In genomic region chr14:50758416-50759085, GRCm38 (mm10) we compare ENCODE assay signal across 21 mouse cellular contexts. TPM values are rescaled to one million over a fixed set of nuclear protein-coding genes. Genes with fewer than 3 reads are reported as not detected.
A peak's percentile ranks its signal among the peaks of the same experiment; 100 is the strongest.
DNase-seq lines count a peak whose midpoint lies in the region; ATAC-seq lines count a peak whose summit lies in the region.
"Had no signal": no experiment of that assay in that cellular context is flagged by ENCODE, and none has a peak within 500 bp of the region (broad histone marks: within the 10 kb centered on the region; RNA-seq: fewer than 3 reads in every experiment).

No protein-coding gene starts in this region.

- peak; percentile 79; the same call in 1 of the 2 replicates for ATAC-seq in embryonic facial prominence, embryonic 14.5 days (ENCODE audit: low read depth)
- ATAC-seq: forebrain, embryonic 16.5 days had no signal

- no peaks in the 10 kb centered on the region for H3K4me1 ChIP-seq in embryonic facial prominence, embryonic 14.5 days (ENCODE audit: control insufficient read depth, insufficient read depth, low read length)
- no peaks in the 10 kb centered on the region for H3K4me1 ChIP-seq in embryonic facial prominence, embryonic 10.5 days
- H3K4me1 ChIP-seq: heart, embryonic 13.5 days; limb, embryonic 10.5 days had no signal

- 76% methylated on average over 5 of the region's 5 CpGs for WGBS in embryonic facial prominence, embryonic 14.5 days
- 84% methylated on average over 5 of the region's 5 CpGs for WGBS in embryonic facial prominence, embryonic 10.5 days

- no peaks in the 10 kb centered on the region for H3K27me3 ChIP-seq in embryonic facial prominence, embryonic 14.5 days (replicated peaks; ENCODE audit: control insufficient read depth, insufficient read depth, low read length)
- no peaks in the 10 kb centered on the region for H3K27me3 ChIP-seq in embryonic facial prominence, embryonic 10.5 days (replicated peaks; ENCODE audit: low read depth, poor library complexity, severe bottlenecking)
- H3K27me3 ChIP-seq: heart, embryonic 13.5 days had no signal

- no peaks in the 10 kb centered on the region for H3K9me3 ChIP-seq in embryonic facial prominence, embryonic 14.5 days (ENCODE audit: control insufficient read depth, low read length)
- no peaks in the 10 kb centered on the region for H3K9me3 ChIP-seq in embryonic facial prominence, embryonic 10.5 days
- H3K9me3 ChIP-seq: heart, embryonic 13.5 days; limb, embryonic 10.5 days had no signal

- H3K27ac ChIP-seq in embryonic facial prominence, embryonic 14.5 days (replicated peaks; ENCODE audit: low read depth, low read length) = no peak overlapping the region
- no peak overlapping the region for H3K27ac ChIP-seq in embryonic facial prominence, embryonic 10.5 days (replicated peaks)
- H3K27ac ChIP-seq: heart, embryonic 13.5 days; limb, embryonic 10.5 days; liver, embryonic 14.5 days had no signal

- peak; percentile 12 for DNase-seq in embryonic facial prominence, embryonic 14.5 days (ENCODE audit: low spot score)
- no peak for DNase-seq in embryonic facial prominence, embryonic 10.5 days (ENCODE audit: low spot score)
- DNase-seq in layer of hippocampus, adult 8-10 months (ENCODE audit: low spot score in 2 of 2) = peak; percentile 28 to 29
- no peak for DNase-seq in layer of hippocampus, postnatal 10 days (ENCODE audit: low spot score in 2 of 2)
- DNase-seq in Muller cell, postnatal 12 days (ENCODE audit: inconsistent ontology term) = peak; percentile 85
- DNase-seq in left cerebral cortex, postnatal 14 days (ENCODE audit: low spot score in 2 of 2) = peak; percentile 31 to 38
- no peak for DNase-seq in lung, postnatal 14 days
- DNase-seq in c-Kit-positive CD71-positive TER-119-positive erythroid progenitor cells, embryonic 14.5 days (ENCODE audit: low spot score) = no peak
- DNase-seq: adrenal gland, postnatal 10 days; cerebellum, adult 9-11 months; lung, postnatal 10 days; thymus, adult 18-20 months had no signal

- H3K9ac ChIP-seq in embryonic facial prominence, embryonic 14.5 days (ENCODE audit: low read depth, low read length) = no peak overlapping the region
- H3K9ac ChIP-seq: heart, embryonic 13.5 days; liver, embryonic 14.5 days had no signal

- H3K4me2 ChIP-seq in embryonic facial prominence, embryonic 14.5 days (ENCODE audit: low read depth, low read length) = no peak overlapping the region
- H3K4me2 ChIP-seq: heart, embryonic 13.5 days had no signal

- H3K36me3 ChIP-seq in embryonic facial prominence, embryonic 14.5 days (ENCODE audit: control insufficient read depth, insufficient read depth, low read length) = 0 out of 2 replicates have a peak, but pooled peaks cover 6% of the 10 kb centered on the region
- peaks cover 8% of the 10 kb centered on the region for H3K36me3 ChIP-seq in embryonic facial prominence, embryonic 10.5 days (replicated peaks)

- no peak overlapping the region for H3K4me3 ChIP-seq in embryonic facial prominence, embryonic 14.5 days (ENCODE audit: low read depth, low read length)
- H3K4me3 ChIP-seq in embryonic facial prominence, embryonic 10.5 days = no peak overlapping the region
- H3K4me3 ChIP-seq: heart, embryonic 13.5 days; limb, embryonic 10.5 days; myocyte had no signal

- intact Hi-C loops in left cerebral cortex, postnatal 14 days (cut with DNase I) = no loop called here

RNA-seq across cellular contexts. Expression of gene Olfr749, which starts 13.7 kb away (rescaled TPM):
- not detected in 2 replicates for polyA plus RNA-seq in embryonic facial prominence, embryonic 14.5 days (2014; fragmentation: Nextera tagmentation; extraction: Ambion mirVana)
- polyA plus RNA-seq in embryonic facial prominence, embryonic 10.5 days (2016; fragmentation: Nextera tagmentation; extraction: Ambion mirVana) = not detected in 2 replicates
- not detected for total RNA-seq in layer of hippocampus, adult 8-10 months (2022)
- not detected for total RNA-seq in layer of hippocampus, postnatal 10 days (2021)
- not detected for total RNA-seq in left cerebral cortex, postnatal 14 days (2021)
- total RNA-seq: adrenal gland, postnatal 10 days; hematopoietic stem cell, adult 5-6 weeks had no signal
- polyA plus RNA-seq: forebrain, embryonic 16.5 days; gonadal fat pad, adult 2 months; heart, embryonic 13.5 days; intestine, embryonic 14.5 days; kidney, embryonic 16.5 days; limb, embryonic 10.5 days; liver, embryonic 14.5 days; myocyte had no signal

RNA-seq across cellular contexts. Expression of gene Ttc5, which starts 26.8 kb away (rescaled TPM):
- polyA plus RNA-seq in embryonic facial prominence, embryonic 14.5 days (2014; fragmentation: Nextera tagmentation; extraction: Ambion mirVana) = 57.7 and 68.7 TPM in 2 replicates
- 104 and 107 TPM in 2 replicates for polyA plus RNA-seq in embryonic facial prominence, embryonic 10.5 days (2016; fragmentation: Nextera tagmentation; extraction: Ambion mirVana)
- total RNA-seq in layer of hippocampus, adult 8-10 months (2022) = 10 to 100 TPM; 62.3 to 73.2 (median 64.0) TPM
- 10 to 100 TPM; 77.0 to 83.5 TPM for total RNA-seq in layer of hippocampus, postnatal 10 days (2021)
- 10 to 100 TPM; 64.7 to 68.3 TPM for total RNA-seq in left cerebral cortex, postnatal 14 days (2021)

RNA-seq across cellular contexts. Expression of gene Ccnb1ip1, which starts 49.0 kb away (rescaled TPM):
- not detected in 2 replicates for polyA plus RNA-seq in embryonic facial prominence, embryonic 14.5 days (2014; fragmentation: Nextera tagmentation; extraction: Ambion mirVana)
- polyA plus RNA-seq in embryonic facial prominence, embryonic 10.5 days (2016; fragmentation: Nextera tagmentation; extraction: Ambion mirVana) = not detected in 2 replicates
- total RNA-seq in layer of hippocampus, adult 8-10 months (2022) = under 1 TPM in 1 of 4 experiments, not detected in 3; 0.55 TPM
- not detected for total RNA-seq in layer of hippocampus, postnatal 10 days (2021)
- total RNA-seq in left cerebral cortex, postnatal 14 days (2021) = not detected
- total RNA-seq: hematopoietic stem cell, adult 5-6 weeks had no signal
- polyA plus RNA-seq: forebrain, embryonic 16.5 days; heart, embryonic 13.5 days; intestine, embryonic 14.5 days; kidney, embryonic 16.5 days; limb, embryonic 10.5 days; liver, embryonic 14.5 days had no signal

RNA-seq across cellular contexts. Expression of gene Parp2, which starts 49.1 kb away (rescaled TPM):
- polyA plus RNA-seq in embryonic facial prominence, embryonic 14.5 days (2014; fragmentation: Nextera tagmentation; extraction: Ambion mirVana) = 53.3 and 57.2 TPM in 2 replicates
- polyA plus RNA-seq in embryonic facial prominence, embryonic 10.5 days (2016; fragmentation: Nextera tagmentation; extraction: Ambion mirVana) = 68.0 and 68.7 TPM in 2 replicates
- total RNA-seq in layer of hippocampus, adult 8-10 months (2022) = 10 to 100 TPM; 27.2 to 29.0 (median 28.7) TPM
- 10 to 100 TPM; 23.7 to 41.6 TPM for total RNA-seq in layer of hippocampus, postnatal 10 days (2021)
- 10 to 100 TPM; 25.5 to 29.8 TPM for total RNA-seq in left cerebral cortex, postnatal 14 days (2021)

RNA-seq across cellular contexts. Expression of gene Olfr748, which starts 51.4 kb away (rescaled TPM):
- polyA plus RNA-seq in embryonic facial prominence, embryonic 14.5 days (2014; fragmentation: Nextera tagmentation; extraction: Ambion mirVana) = 0.10 and 0.31 TPM in 2 replicates
- not detected in 2 replicates for polyA plus RNA-seq in embryonic facial prominence, embryonic 10.5 days (2016; fragmentation: Nextera tagmentation; extraction: Ambion mirVana)
- total RNA-seq in layer of hippocampus, adult 8-10 months (2022) = not detected
- total RNA-seq in layer of hippocampus, postnatal 10 days (2021) = not detected
- not detected for total RNA-seq in left cerebral cortex, postnatal 14 days (2021)
- total RNA-seq: adrenal gland, postnatal 10 days; hematopoietic stem cell, adult 5-6 weeks had no signal
- polyA plus RNA-seq: forebrain, embryonic 16.5 days; gonadal fat pad, adult 2 months; heart, embryonic 13.5 days; intestine, embryonic 14.5 days; kidney, embryonic 16.5 days; limb, embryonic 10.5 days; liver, embryonic 14.5 days; myocyte had no signal

Comparison
In these comparisons a context has a peak if more than half of its experiments do, and no peak if none do; other contexts are left out.
1. DNase-seq: peak in embryonic facial prominence, embryonic 14.5 days (single experiment), layer of hippocampus, adult 8-10 months (2 of 2), Muller cell, postnatal 12 days (single experiment) and left cerebral cortex, postnatal 14 days (2 of 2); none in embryonic facial prominence, embryonic 10.5 days (single experiment), layer of hippocampus, postnatal 10 days (0 of 2), lung, postnatal 14 days (single experiment) and c-Kit-positive CD71-positive TER-119-positive erythroid progenitor cells, embryonic 14.5 days (single experiment).